Mouse (Mus musculus) heart, postnatal 0 days (tissue): ENCODE data around the gene Adora1.

Experiments
- CTCF ChIP-seq: IDR thresholded peaks from 2 replicates; pipeline ENCODE4 v1.5.1; 2016; ENCODE audit warnings: antibody characterized with exemption, control low read depth, low read depth
- EP300 ChIP-seq: IDR thresholded peaks from 2 replicates; pipeline ENCODE4 v1.6.1; 2016; ENCODE audit warnings: antibody characterized with exemption, low read depth

DNA sequence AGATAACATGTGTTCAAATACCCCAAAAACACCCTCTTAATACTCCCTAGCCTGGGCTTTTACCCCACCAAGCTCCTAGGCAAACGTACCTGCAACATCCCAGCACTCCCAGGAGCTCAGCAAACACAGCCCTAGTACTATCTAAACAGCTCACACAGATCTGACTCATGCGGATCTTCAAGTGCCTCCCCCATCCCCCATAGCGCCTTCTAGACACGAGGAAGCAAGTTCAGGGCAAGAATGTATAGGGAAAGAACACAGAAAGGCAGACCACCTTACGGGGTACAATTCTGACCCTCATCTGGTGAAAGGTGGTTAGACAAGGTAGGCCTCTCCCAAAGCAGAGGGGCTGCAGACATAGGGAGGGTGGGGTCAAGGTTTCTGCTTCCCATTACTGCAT is 29.1 kb downstream of the Adora1 start:
- TF ChIP-seq CTCF (no peak), EP300 (no peak)
